Mouse (Mus musculus) heart, adult 2 months (tissue): Measurements from ENCODE around the gene Serping1.

Experiments used
- CTCF ChIP-seq: fragments of 200-600 bp; IDR thresholded peaks from 2 replicates; pipeline ENCODE4 v1.8.1; 2022; ENCODE audit warnings: antibody characterized with exemption, mild to moderate bottlenecking, moderate library complexity
- EP300 ChIP-seq: fragments of 200-500 bp; IDR thresholded peaks from 2 replicates; pipeline ENCODE4 v1.6.1; 2011; ENCODE audit warnings: low read depth, low read length, control low read depth; ENCODE audit not compliant: insufficient read depth

- TF ChIP-seq CTCF (no peak), EP300 (no peak)
These were observed 2.8 kb downstream of the Serping1 start for GRCm38 (mm10) chr2:84772454-84772853.
